Mouse (Mus musculus): ENCODE results near the gene Usp53. TPM values are rescaled to one million over a fixed set of nuclear protein-coding genes. Genes with fewer than 3 reads are reported as not detected.
"Not testable (repeated sequence)": the region's sequence is repeated elsewhere in the genome, so short reads cannot be mapped to it uniquely, and the experiment has no call there.

Usp53 gene
- polyA plus RNA-seq, 1 experiment from 2014 or later, result 34.7 TPM

GRCm38 (mm10) chr3:122968391-122968790 lies 15.9 kb downstream of the Usp53 start:
- ChIA-PET CTCF (interaction anchor here (0.8 to 5.0 kb wide), 5 partner anchors 9 to 174 kb away, joined by 3 to 34 read pairs (median 3); no protein-coding TSS in a partner anchor), POLR2A (interaction anchor here (1.0 kb wide), 1 partner anchor 15 kb away, joined by 3 read pairs; no protein-coding TSS in a partner anchor)
- in situ Hi-C loops (cut with MboI; ENCODE audit: low pct_unique_long_range_greater_than_20kb), result no loop called here
- DNase-seq (ENCODE audit: low read depth, low spot score) (no peak), ATAC-seq (no peak)
- H3K27me3 ChIP-seq, result no peaks in the 10 kb centered on the region
- TF ChIP-seq CTCF (IDR thresholded peaks at IDR 0.05), result no peak

DNA sequence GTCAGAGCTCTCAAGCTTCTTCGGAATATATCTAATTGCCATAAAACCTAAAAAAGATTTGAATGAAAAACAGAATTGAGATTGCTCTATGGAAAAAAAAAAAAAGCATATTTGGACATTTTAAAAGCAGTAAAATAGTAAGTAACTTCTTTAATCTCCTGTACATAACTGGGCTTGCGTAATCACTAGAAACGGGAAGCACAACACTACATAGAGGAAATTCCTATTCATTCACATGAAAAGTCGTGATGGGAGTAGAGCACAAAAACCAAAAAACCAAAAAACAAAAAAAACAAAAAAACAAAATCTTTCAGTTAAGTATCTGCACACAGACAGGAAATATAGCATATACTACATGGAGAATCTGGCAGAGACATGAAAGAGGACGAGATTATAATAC lies 20.0 kb downstream of the Usp53 start:
- CTCF ChIA-PET, result interaction anchor here (0.9 to 5.0 kb wide), 6 partner anchors 8 to 152 kb away, joined by 3 to 34 read pairs (median 4); no protein-coding TSS in a partner anchor
- POLR2A ChIA-PET, result interaction anchor here (1.0 kb wide), 1 partner anchor 11 kb away, joined by 6 read pairs; no protein-coding TSS in a partner anchor
- no peaks in the 10 kb centered on the region for H3K27me3 ChIP-seq
- DNase-seq (ENCODE audit: low read depth, low spot score) (no peak), ATAC-seq (no peak)
- in situ Hi-C loops (cut with MboI; ENCODE audit: low pct_unique_long_range_greater_than_20kb), result no loop called here
- TF ChIP-seq CTCF (IDR thresholded peaks at IDR 0.05), result no peak

DNA sequence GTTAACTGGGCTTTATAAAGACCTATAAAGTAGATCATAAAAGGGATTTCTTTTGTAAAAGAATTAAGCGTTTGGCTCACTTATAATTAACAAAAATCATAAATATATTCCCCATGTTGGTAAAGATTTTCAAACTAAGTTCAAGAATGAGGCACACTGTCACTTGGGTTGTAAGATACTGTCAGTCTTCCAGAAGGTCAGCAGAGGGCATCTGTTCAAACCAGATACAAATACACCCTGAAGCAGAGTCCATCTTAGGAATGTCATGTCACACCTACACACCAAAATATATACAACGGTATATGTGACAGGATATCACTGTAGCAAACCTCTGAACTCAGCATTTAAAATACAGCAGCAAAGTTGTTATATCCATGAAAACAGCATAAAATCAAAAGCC lies 34.2 kb downstream of the Usp53 start:
- ChIA-PET POLR2A (no interaction called here), CTCF (interaction anchor here (0.7 to 1.0 kb wide), 3 partner anchors 11 to 166 kb away, joined by 3 to 4 read pairs (median 3); no protein-coding TSS in a partner anchor)
- DNase-seq (ENCODE audit: low read depth, low spot score) (no peak), ATAC-seq (no peak)
- no peaks in the 10 kb centered on the region for H3K27me3 ChIP-seq
- in situ Hi-C loops (cut with MboI; ENCODE audit: low pct_unique_long_range_greater_than_20kb), result no loop called here
- no peak for TF ChIP-seq CTCF (IDR thresholded peaks at IDR 0.05)

- no peak for TF ChIP-seq CTCF (IDR thresholded peaks at IDR 0.05)
- no peak for ATAC-seq
- POLR2A ChIA-PET, result interaction anchor here (0.9 kb wide), 1 partner anchor 11 kb away, joined by 3 read pairs; no protein-coding TSS in a partner anchor
- no peak for DNase-seq (ENCODE audit: low read depth, low spot score)
- no peaks in the 10 kb centered on the region for H3K27me3 ChIP-seq
- CTCF ChIA-PET, result interaction anchor here (0.6 to 1.9 kb wide), 6 partner anchors 11 to 215 kb away, joined by 3 to 7 read pairs (median 4); no protein-coding TSS in a partner anchor
- in situ Hi-C loops (cut with MboI; ENCODE audit: low pct_unique_long_range_greater_than_20kb), result loop anchor here (25.0 kb wide), 1 partner anchor 419 kb away; no protein-coding TSS in a partner anchor
Observed at GRCm38 (mm10) chr3:122943387-122943890, 40.9 kb downstream of the Usp53 start.

DNA sequence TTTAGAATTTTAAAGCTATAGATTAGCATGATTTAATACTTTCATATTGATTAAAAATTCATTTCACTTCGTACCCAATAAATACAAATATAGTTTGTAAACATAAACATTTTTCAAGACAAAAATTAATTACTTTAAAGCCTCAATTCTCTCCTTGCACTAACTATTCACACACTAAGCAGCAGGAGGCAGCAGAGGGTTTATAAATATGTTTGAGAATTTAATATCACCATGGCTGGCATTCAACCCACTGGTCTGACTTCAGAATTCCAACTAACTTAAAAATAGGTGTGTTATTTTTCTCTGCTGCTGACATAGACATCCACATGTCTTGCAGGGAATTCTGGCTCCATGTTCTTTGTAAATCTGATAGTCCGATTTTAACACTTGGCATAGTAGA lies 45.1 kb downstream of the Usp53 start:
- CTCF ChIA-PET, result interaction anchor here (0.7 to 1.5 kb wide), 2 partner anchors 166 to 172 kb away, joined by 3 read pairs; no protein-coding TSS in a partner anchor

DNA sequence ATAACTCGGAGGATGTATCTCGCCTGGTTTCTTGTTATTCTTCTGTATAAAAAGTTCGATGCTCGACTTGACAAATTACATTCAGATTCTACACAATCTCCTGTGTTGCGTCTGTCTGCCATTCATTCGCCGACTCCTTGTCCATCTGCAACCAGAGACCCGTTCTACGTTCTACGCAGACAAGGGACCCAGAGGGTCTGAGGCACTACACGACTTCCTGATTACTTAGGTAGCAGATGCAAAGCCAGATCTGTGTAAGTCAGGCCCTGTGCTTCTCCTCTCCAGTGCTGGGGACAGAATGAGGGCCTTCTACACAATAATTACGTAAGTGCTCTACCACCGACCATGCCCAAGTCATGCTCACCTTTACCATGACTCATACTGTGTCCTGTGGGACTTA lies 47.1 kb downstream of the Usp53 start:
- ChIA-PET CTCF (interaction anchor here (1.9 kb wide), 1 partner anchor 10 kb away, joined by 5 read pairs; no protein-coding TSS in a partner anchor), POLR2A (interaction anchor here (0.9 kb wide), 1 partner anchor 166 kb away, joined by 3 read pairs; no protein-coding TSS in a partner anchor)
- in situ Hi-C loops (cut with MboI; ENCODE audit: low pct_unique_long_range_greater_than_20kb), result loop anchor here (25.0 kb wide), 1 partner anchor 425 kb away; no protein-coding TSS in a partner anchor
- not testable (repeated sequence) for ATAC-seq; DNase-seq (ENCODE audit: low read depth, low spot score); H3K27me3 ChIP-seq

More for the DNA sequence above, 45.1 kb downstream of the Usp53 start:
- peak; percentile 60 for TF ChIP-seq CTCF (IDR thresholded peaks at IDR 0.05)
- no peak for ATAC-seq
- H3K27me3 ChIP-seq, result no peaks in the 10 kb centered on the region
- in situ Hi-C loops (cut with MboI; ENCODE audit: low pct_unique_long_range_greater_than_20kb), result loop anchor here (25.0 kb wide), 1 partner anchor 423 kb away; no protein-coding TSS in a partner anchor
- no peak for DNase-seq (ENCODE audit: low read depth, low spot score)
- POLR2A ChIA-PET, result no interaction called here

- no peaks in the 10 kb centered on the region for H3K27me3 ChIP-seq
- ATAC-seq, result no peak
- DNase-seq (ENCODE audit: low read depth, low spot score), result no peak
- TF ChIP-seq CTCF (IDR thresholded peaks at IDR 0.05), result no peak
- in situ Hi-C loops (cut with MboI; ENCODE audit: low pct_unique_long_range_greater_than_20kb), result loop anchor here (25.0 kb wide), 1 partner anchor 430 kb away; no protein-coding TSS in a partner anchor
- CTCF ChIA-PET, result interaction anchor here (1.2 to 2.0 kb wide), 2 partner anchors 11 to 128 kb away, joined by 3 to 7 read pairs; no protein-coding TSS in a partner anchor
- POLR2A ChIA-PET, result interaction anchor here (1.7 kb wide), 1 partner anchor 11 kb away, joined by 3 read pairs; no protein-coding TSS in a partner anchor
Observed at GRCm38 (mm10) chr3:122932466-122932865, 51.8 kb downstream of the Usp53 start.

- POLR2A ChIA-PET, result no interaction called here
- no peaks in the 10 kb centered on the region for H3K27me3 ChIP-seq
- no peak for DNase-seq (ENCODE audit: low read depth, low spot score)
- no peak for TF ChIP-seq CTCF (IDR thresholded peaks at IDR 0.05)
- no peak for ATAC-seq
- in situ Hi-C loops (cut with MboI; ENCODE audit: low pct_unique_long_range_greater_than_20kb), result loop anchor here (25.0 kb wide), 1 partner anchor 433 kb away; no protein-coding TSS in a partner anchor
- CTCF ChIA-PET, result no interaction called here
Observed at GRCm38 (mm10) chr3:122929723-122930122, 54.6 kb downstream of the Usp53 start.

DNA sequence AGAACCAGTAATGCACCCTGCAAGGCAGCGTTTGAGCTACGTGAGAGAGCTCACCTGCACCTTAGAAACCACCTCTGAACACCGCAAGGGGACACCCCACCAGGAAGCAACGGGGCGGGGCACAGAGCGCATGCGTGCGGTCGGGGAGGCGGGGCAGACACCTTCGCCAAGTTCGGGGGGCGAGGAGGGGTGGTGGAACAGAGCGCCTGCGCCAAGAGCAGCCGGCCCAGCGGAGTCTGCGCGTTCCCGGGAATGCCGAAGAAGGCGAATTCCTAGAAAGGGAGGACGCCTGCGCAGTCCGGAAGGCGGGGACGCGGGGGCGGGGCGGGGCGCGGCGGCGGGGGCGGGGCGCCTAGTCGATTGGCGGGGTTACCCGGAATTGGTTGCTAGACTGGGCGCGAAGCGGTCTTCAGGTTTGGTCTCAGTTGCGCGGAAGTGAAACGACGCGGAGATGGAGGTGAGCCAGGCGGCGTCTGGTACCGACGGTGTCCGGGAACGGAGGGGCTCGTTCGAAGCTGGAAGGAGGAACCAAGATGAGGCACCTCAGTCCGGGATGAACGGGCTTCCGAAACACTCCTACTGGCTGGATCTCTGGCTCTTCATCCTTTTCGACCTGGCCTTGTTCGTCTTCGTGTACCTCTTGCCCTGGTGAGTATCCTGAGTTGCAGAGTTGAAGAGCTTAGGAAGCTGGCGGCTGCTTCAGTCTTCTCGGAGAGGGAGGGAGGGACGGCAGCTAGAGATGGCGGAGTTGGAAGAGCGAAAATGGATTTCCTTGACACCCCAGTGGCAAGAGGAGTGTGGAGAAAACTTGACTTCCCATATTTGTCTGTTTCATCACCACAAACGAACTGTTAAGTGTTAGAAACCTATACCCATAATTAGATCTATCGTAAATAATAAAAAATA lies 60.0 kb downstream of the Usp53 start, which contains the start of gene 1810037I17Rik:
Gene 1810037I17Rik, plus strand, starts transcription at position 195 of the 906 bp plus-strand sequence.
- in situ Hi-C loops (cut with MboI; ENCODE audit: low pct_unique_long_range_greater_than_20kb), result loop anchor here (25.0 kb wide), 1 partner anchor 612 kb away; no protein-coding TSS in a partner anchor
- TF ChIP-seq CTCF (IDR thresholded peaks at IDR 0.05), result no peak
- peak; percentile 71 for ATAC-seq
- H3K27me3 ChIP-seq, result no peaks in the 10 kb centered on the region
- peak; percentile 92 for DNase-seq (ENCODE audit: low read depth, low spot score)
- POLR2A ChIA-PET, result no interaction called here
- CTCF ChIA-PET, result interaction anchor here (0.9 to 1.0 kb wide), 2 partner anchors 20 to 235 kb away, joined by 3 to 4 read pairs; no protein-coding TSS in a partner anchor

GRCm38 (mm10) chr3:122923147-122923546 lies 61.2 kb downstream of the Usp53 start:
- TF ChIP-seq CTCF (IDR thresholded peaks at IDR 0.05), result no peak
- DNase-seq (ENCODE audit: low read depth, low spot score) (no peak), ATAC-seq (no peak)
- ChIA-PET CTCF (interaction anchor here (1.1 to 1.8 kb wide), 2 partner anchors 16 to 19 kb away, joined by 4 to 5 read pairs; no protein-coding TSS in a partner anchor), POLR2A (interaction anchor here (0.6 kb wide), 1 partner anchor 196 kb away, joined by 7 read pairs; no protein-coding TSS in a partner anchor)
- H3K27me3 ChIP-seq, result no peaks in the 10 kb centered on the region
- in situ Hi-C loops (cut with MboI; ENCODE audit: low pct_unique_long_range_greater_than_20kb), result loop anchor here (25.0 kb wide), 1 partner anchor 611 kb away; no protein-coding TSS in a partner anchor
